Mouse (Mus musculus): ENCODE data around the gene Ccl5.
"Not testable (repeated sequence)": the region's sequence is repeated elsewhere in the genome, so short reads cannot be mapped to it uniquely, and the experiment has no call there.

Ccl5 gene

GRCm38 (mm10) chr11:83530360-83530759 is at the start of gene Ccl5:
Gene Ccl5, minus strand, starts transcription at chr11:83530518.
- no peak for DNase-seq (ENCODE audit: low spot score in 2 of 2)

GRCm38 (mm10) chr11:83578999-83579398 is 48.7 kb upstream of the Ccl5 start:
- no peak for DNase-seq (ENCODE audit: low spot score in 2 of 2)

- DNase-seq (ENCODE audit: low spot score in 2 of 2): no peak
These were observed 48.0 kb upstream of the Ccl5 start, which contains the start of gene Ccl9 for GRCm38 (mm10) chr11:83578186-83578760. Gene Ccl9, minus strand, starts transcription at chr11:83578636.

DNA sequence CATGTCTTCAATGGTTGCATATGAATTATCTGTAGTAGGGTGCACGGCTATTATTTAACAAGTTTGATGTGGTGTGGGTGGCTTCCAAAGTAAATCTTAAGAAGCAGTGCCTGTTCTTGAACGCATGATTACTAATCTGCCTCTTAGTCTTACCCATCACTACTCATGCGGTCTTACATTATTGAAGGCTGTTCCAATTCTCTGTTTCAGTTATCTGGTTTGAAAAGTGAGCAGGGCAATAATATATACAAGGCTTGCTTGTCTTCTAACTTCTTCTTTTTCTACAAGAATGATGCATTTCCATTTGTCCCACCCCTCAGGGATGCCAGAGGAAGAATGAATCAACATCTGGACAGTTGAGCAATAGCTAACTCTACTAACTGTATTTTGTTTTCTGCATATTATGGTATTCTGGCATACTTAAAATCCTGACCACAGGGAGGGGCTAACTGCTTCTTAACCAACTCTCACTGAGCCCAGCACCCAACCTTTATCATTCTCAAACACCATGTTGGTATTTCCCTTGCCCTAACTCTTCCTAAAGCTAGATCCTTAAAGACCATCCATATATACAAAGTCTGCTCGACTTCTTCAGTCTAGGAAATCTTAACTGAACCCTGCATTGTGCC is 46.7 kb upstream of the Ccl5 start:
- DNase-seq (ENCODE audit: low spot score in 2 of 2): no peak

DNA sequence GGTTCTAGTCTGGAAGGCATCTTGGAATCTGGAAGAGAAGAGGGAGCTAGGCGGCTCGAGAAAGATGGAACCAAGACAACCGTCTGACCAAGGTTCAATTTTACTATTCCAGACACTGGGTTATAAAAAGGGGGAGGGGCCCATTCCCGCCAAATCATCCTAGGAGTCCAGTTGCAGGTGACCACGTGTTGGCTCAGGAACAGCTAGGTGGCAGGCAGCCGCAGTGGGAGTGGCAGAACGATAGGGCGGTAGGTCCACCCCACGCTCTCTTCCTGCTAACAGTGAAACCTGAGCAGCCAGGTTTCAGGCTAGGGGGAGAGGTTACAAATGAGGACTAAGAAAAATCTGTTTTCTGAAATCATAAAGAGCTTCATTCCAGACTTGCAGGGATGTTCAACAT is 42.5 kb upstream of the Ccl5 start:
- DNase-seq (ENCODE audit: low spot score in 2 of 2): no peak

- no peak for DNase-seq (ENCODE audit: low spot score in 2 of 2)
These were observed 41.9 kb upstream of the Ccl5 start for GRCm38 (mm10) chr11:83572223-83572622.

- no peak for DNase-seq (ENCODE audit: low spot score in 2 of 2)
These were observed 39.9 kb upstream of the Ccl5 start for GRCm38 (mm10) chr11:83570189-83570588.

DNA sequence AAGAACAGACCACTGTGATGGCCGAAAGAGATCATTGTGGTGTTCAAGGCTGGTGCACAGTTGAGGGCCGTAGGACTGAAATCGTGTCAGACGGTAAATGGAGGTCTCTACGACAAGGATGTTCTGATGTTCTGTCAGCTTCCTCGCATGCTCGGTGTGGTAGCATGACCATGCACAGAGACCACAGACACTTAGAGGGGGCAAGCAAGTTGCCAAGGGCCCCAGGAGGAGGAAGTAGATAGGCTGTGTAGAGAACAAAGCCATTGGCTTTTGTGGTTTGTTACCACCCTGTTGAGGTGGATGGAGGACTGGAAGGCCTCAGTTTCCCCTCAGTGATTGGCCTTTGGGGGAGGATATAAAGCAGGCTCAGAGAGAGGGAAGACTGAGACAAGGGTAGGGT is 38.9 kb upstream of the Ccl5 start:
- DNase-seq (ENCODE audit: low spot score in 2 of 2): no peak

DNA sequence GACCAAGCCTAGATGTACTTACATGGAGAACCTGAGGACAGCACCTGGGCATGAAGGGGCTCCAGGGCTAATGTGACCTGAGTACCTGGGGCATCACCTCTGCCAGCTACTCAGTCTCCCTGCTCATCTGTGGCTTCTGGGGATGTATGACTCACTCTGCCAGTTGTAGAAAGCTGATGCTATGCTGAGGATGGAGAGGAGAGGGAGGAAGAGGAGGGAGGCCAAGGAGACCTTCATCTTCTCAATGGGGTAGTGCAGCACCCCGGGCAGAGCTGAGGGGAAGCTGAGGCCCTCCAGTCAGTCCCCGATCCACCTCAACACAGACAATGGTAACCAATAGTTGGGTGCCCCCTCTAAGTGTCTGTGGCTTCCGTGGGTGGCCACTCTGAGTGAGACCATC is 38.5 kb upstream of the Ccl5 start:
- no peak for DNase-seq (ENCODE audit: low spot score in 2 of 2)

DNA sequence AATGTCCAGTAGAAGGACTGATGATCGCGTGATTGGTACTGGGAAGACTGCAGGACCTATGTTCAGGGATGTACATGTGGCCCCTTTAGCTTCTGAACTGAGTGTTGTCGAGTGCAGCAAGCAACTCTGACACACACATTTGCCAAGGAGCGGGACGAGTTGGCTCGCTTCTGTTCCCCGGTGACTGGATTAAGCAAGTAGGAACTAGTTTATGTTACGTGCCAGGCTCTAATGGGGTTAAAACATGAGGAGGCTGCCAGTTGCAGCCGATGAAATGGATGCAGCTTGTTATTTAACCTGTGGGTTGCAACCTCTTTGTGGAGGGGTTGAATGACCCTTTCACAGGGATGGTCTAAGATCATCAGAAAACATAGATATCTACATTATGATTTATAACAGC is 37.7 kb upstream of the Ccl5 start:
- no peak for DNase-seq (ENCODE audit: low spot score in 2 of 2)

GRCm38 (mm10) chr11:83567311-83567710 is 37.0 kb upstream of the Ccl5 start:
- DNase-seq (ENCODE audit: low spot score in 2 of 2): no peak

- DNase-seq (ENCODE audit: low spot score in 2 of 2): no peak
These were observed 36.3 kb upstream of the Ccl5 start for GRCm38 (mm10) chr11:83566617-83567016.

- DNase-seq (ENCODE audit: low spot score in 2 of 2): peak in 1 of 2 experiments; percentile 10
These were observed 33.4 kb upstream of the Ccl5 start for GRCm38 (mm10) chr11:83563754-83564153.

GRCm38 (mm10) chr11:83562311-83562887 is 32.1 kb upstream of the Ccl5 start:
- DNase-seq (ENCODE audit: low spot score in 2 of 2): no peak

- no peak for DNase-seq (ENCODE audit: low spot score in 2 of 2)
These were observed 30.1 kb upstream of the Ccl5 start for GRCm38 (mm10) chr11:83560405-83560804.

DNA sequence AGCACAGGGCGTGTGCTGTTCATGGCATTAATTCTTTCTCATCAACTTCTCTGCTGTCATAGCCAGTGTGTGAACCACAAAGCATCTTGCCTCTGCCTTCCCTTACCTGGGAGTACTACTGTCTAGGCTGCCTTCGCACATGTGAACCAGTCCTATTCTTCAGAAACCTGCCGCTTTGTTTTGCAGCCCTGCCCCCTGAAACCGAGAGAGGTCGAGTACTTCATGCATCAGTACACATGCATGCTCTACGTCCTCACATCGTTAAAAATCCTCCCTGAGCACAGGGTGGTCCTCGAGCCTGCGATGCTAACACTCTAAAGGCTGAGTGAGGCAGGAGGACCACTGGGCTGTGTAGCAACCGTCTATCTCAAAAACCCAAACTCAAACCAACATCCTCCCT is 26.8 kb upstream of the Ccl5 start:
- DNase-seq (ENCODE audit: low spot score in 2 of 2): no peak

GRCm38 (mm10) chr11:83556085-83556781 is 25.9 kb upstream of the Ccl5 start:
- DNase-seq (ENCODE audit: low spot score in 2 of 2): peak in 1 of 2 experiments; percentile 13

DNA sequence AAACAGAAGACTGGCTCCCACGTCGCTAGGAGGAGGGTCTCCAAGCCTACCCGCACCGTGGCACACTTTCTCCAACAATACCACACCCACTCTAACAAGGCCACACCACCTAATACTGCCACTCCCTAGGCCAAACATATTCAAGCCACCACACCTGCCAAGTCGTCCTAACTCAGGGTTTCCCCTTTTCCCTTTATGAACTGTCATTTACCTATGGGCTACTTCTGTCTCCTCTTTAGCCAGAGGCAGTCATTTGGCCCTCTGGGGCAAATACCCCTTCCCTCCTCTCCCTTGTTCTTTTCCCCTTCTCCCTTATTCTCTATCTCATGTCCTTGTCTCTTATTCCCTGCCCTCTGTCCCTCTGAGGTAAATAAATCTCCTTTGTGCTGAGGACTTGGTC is 21.4 kb upstream of the Ccl5 start:
- DNase-seq (ENCODE audit: low spot score in 2 of 2): no peak

- not testable (repeated sequence) for DNase-seq (ENCODE audit: low spot score in 2 of 2)
These were observed 20.7 kb upstream of the Ccl5 start for GRCm38 (mm10) chr11:83551037-83551436.

- DNase-seq (ENCODE audit: low spot score in 2 of 2): no peak
These were observed 19.9 kb upstream of the Ccl5 start for GRCm38 (mm10) chr11:83550186-83550632.

DNA sequence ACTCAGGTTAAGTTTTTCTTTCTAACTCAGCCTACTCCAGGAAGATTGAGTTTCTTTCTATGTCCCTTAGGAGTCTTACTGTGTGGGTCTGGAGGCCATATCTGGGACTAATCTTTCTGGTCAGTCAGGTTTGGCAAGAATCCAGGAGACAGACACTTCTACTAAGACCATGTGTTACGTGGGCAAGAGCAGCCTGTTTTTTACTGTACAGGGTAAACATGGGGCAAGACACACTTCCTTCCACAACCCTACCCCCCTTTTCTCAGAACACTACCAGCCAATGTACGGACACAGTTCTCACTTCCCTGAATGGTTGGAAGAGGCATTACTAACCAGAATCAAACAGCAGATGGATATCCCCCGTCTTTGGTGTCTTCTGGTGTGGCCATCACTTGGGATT is 13.9 kb upstream of the Ccl5 start:
- no peak for DNase-seq (ENCODE audit: low spot score in 2 of 2)

GRCm38 (mm10) chr11:83541415-83541814 is 11.1 kb upstream of the Ccl5 start:
- DNase-seq (ENCODE audit: low spot score in 2 of 2): no peak

GRCm38 (mm10) chr11:83540931-83541330 is 10.6 kb upstream of the Ccl5 start:
- DNase-seq (ENCODE audit: low spot score in 2 of 2): no peak
